Mouse (Mus musculus) spleen, adult 2 months (tissue): Measurements from ENCODE around the gene Mt2.

ENCODE experiments used
- CTCF ChIP-seq: fragments of 200-500 bp; IDR thresholded peaks from 2 replicates; pipeline ENCODE4 v1.5.1; 2011; ENCODE audit warnings: mild to moderate bottlenecking, inconsistent platforms; ENCODE audit not compliant: insufficient read depth, insufficient read length, insufficient replicate concordance; ENCODE audit errors: extremely low read depth
- POLR2A ChIP-seq: fragments of 200-500 bp; IDR thresholded peaks from 2 replicates; pipeline ENCODE4 v1.6.1; 2011; ENCODE audit warnings: low read depth, low read length, inconsistent platforms

DNA sequence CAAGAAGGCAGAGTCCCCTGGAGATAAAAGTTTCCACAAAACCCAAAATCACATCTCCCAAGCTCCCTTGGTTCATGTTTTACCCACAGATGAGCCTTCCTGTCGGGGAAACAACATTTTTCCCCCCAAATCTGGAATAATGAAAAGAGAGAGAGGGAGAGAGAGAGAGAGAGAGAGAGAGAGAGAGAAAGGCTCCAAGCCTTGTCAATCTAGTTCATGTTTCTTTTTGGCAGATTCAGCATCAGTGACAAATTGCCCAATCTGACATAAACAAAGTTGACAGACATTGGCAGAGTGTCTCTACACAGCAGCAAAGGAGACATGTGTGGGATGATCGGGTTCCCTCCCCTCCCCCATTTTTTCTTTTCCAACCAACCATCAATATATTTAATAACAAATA is 35.0 kb downstream of the Mt2 start:
- no peak for TF ChIP-seq POLR2A
- no peak for TF ChIP-seq CTCF
